Comparison of ENCODE assay signal across 8 mouse cellular contexts in genomic region chr1:165281351-165282221, GRCm38 (mm10). TPM values are rescaled to one million over a fixed set of nuclear protein-coding genes. Genes with fewer than 3 reads are reported as not detected.
DNase-seq lines count a peak whose midpoint lies in the region; TF ChIP-seq lines count a peak whose summit lies in the region.

No protein-coding gene starts in this region.

- no peak for TF ChIP-seq POLR2A in kidney, adult 2 months (IDR thresholded peaks at IDR 0.05; ENCODE audit: low read depth, low read length)
- no peak for TF ChIP-seq POLR2A in lung, adult 2 months (IDR thresholded peaks at IDR 0.05; ENCODE audit: borderline replicate concordance, extremely low read depth, low read depth, low read length)

- H3K36me3 ChIP-seq in kidney, adult 2 months (ENCODE audit: control insufficient read depth, insufficient read depth, low read length): no peaks in the 10 kb centered on the region

- H3K4me3 ChIP-seq in kidney, adult 2 months (ENCODE audit: insufficient read depth, low read depth, low read length): peak overlapping the region; percentile 66
- H3K4me3 ChIP-seq in lung, adult 2 months (replicated peaks; ENCODE audit: extremely low read depth, low read depth, low read length): peak overlapping the region; percentile 50

- 2% methylated on average over 65 of the region's 71 CpGs for WGBS in kidney, adult 2 months
- WGBS in lung, adult 2 months: 3% methylated on average over 63 of the region's 71 CpGs

- H3K4me1 ChIP-seq in kidney, adult 2 months (ENCODE audit: control insufficient read depth, insufficient read depth, low read length): no peaks in the 10 kb centered on the region
- no peaks in the 10 kb centered on the region for H3K4me1 ChIP-seq in lung, adult 2 months (ENCODE audit: control insufficient read depth, insufficient read depth, low read length)

- no peak overlapping the region for H3K27ac ChIP-seq in kidney, adult 2 months (ENCODE audit: insufficient read depth, low read depth, low read length)

- H3K27me3 ChIP-seq in kidney, adult 2 months (replicated peaks; ENCODE audit: control insufficient read depth, insufficient read depth, low read length): no peaks in the 10 kb centered on the region

- TF ChIP-seq CTCF in kidney, adult 2 months (conservative IDR thresholded peaks at IDR 0.05; ENCODE audit: insufficient read depth, insufficient read length, low read depth, low read length): no peak
- TF ChIP-seq CTCF in lung, adult 2 months (IDR thresholded peaks at IDR 0.05; ENCODE audit: insufficient read depth, low read length): no peak

- DNase-seq in B cell, adult 2 months: peak; percentile 32 to 35
- peak; percentile 53 to 57 for DNase-seq in adrenal gland, adult 18-20 months (ENCODE audit: low spot score in 2 of 2)
- DNase-seq in embryo, embryonic 9.5 days (ENCODE audit: extremely low spot score): peak; percentile 80
- DNase-seq in heart, adult 9 months (ENCODE audit: low spot score in 2 of 2): peak; percentile 67
- peak; percentile 60 for DNase-seq in kidney, adult 2 months
- DNase-seq in lung, adult 2 months: peak; percentile 45
- peak; percentile 77 for DNase-seq in ovary, adult 18-20 months (ENCODE audit: low spot score)
- DNase-seq in urinary bladder, adult 18-20 months (ENCODE audit: low spot score in 2 of 2): peak; percentile 55 to 76

RNA-seq across cellular contexts. Expression of gene Gpr161, which starts 14.0 kb away (rescaled TPM):
- under 1 TPM; 0.51 to 0.73 TPM for total RNA-seq in adrenal gland, adult 18-20 months (2021)
- 1.4 and 1.7 TPM in 2 replicates for polyA plus RNA-seq in kidney, adult 2 months (2012; rRNA removed)
- 2.8 and 3.0 TPM in 2 replicates for polyA plus RNA-seq in lung, adult 2 months (2012; rRNA removed)

RNA-seq across cellular contexts. Expression of gene Tiprl, which starts 44.8 kb away (rescaled TPM):
- 10 to 100 TPM; 46.3 to 47.7 TPM for total RNA-seq in adrenal gland, adult 18-20 months (2021)
- 21.0 and 23.2 TPM in 2 replicates for polyA plus RNA-seq in kidney, adult 2 months (2012; rRNA removed)
- 16.3 and 21.2 TPM in 2 replicates for polyA plus RNA-seq in lung, adult 2 months (2012; rRNA removed)
